Mouse (Mus musculus) layer of hippocampus, adult 18-20 months (tissue): Measurements from ENCODE around the gene Lrp8. TPM values are rescaled to one million over a fixed set of nuclear protein-coding genes. Genes with fewer than 3 reads are reported as not detected.

Experiments used
- DNase-seq, 2 experiments: peaks; one replicate each; pipeline ENCODE4 v3.0.0; 2022; ENCODE audit warnings: low spot score in 2 of 2
- total RNA-seq, 2 experiments: library from RNA; stranded (reverse); gene quantifications; 2 replicates each; pipeline ENCODE4 v1.2.3; 2021

The Lrp8 gene
- total RNA-seq, 2 experiments from 2014 or later = 87.2 to 98.0 TPM

- no peak for DNase-seq
These were observed 118.3 kb downstream of the Lrp8 start for GRCm38 (mm10) chr4:107920336-107920735.

DNA sequence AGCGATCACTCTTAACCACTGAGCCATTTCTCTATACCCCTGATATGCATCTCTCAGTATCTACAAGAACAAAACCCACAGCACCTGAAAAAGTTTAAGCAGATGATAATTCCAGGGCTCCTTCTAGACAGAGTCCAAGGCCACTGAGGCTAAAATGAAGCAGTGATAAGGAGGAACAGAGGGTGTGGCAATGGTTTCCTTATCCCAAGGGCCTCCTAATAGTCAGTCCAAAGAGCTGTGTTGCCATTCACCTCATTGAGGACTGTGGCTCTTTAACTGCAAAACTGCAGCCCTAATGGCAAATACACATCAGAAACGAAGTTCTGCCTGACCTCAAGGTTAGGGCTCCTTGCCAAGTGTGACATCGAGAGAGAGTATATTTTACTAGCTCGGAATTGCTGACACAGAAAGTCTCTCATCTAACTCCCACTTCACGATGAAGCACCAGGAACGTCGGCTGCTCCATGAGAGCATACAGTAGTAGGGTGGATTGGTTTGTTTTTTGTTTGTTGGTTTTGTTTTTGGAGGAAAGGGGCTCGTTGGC lies 119.2 kb downstream of the Lrp8 start:
- DNase-seq = no peak

GRCm38 (mm10) chr4:107921952-107922351 lies 119.9 kb downstream of the Lrp8 start:
- DNase-seq = no peak

DNA sequence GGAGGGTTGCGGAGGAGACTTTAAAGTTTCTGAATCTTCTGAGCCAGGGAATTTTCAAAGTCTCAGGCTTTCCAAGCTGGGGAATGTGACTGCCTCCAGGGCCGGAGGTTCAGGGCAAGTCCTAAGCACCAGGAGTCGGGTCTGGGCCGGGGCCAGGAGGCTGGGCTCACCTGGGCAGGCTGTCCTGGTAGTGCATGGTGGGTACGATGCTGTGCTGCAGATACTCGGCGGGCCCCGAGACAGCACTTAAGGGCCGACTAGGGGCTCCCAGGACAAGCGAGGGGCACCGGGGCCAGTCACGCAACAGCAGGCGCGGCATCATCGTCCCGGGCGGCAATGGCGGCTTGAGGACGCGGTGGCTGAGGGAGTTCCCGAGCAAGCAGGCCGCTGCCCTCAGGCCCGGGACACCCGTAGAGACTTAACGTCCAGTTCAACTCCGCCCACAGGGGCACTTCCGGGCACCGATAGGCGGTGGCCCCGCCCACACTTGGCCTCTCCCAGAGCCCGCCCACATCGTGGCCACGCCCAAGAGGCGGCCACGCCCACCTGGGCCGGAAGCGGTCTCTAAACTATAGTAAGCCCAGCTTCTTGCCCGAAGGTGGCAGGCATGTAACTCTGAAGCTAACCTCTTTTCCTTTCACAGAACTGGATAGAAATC lies 121.2 kb downstream of the Lrp8 start, which contains the start of gene Cpt2:
Cpt2 (minus strand) TSS at position 466 of the 658 bp plus-strand sequence.
- peak; percentile 65 to 78 for DNase-seq

- no peak for DNase-seq
These were observed 121.7 kb downstream of the Lrp8 start for GRCm38 (mm10) chr4:107923803-107924194.

Other genes starting within 250 kb of the Lrp8 start
- under 1 TPM; 0.40 to 0.43 TPM for gene Dmrtb1, start 118.0 kb upstream of the Lrp8 start, total RNA-seq
- gene Magoh, start 77.5 kb downstream of the Lrp8 start, total RNA-seq = 10 to 100 TPM; 39.4 to 40.3 TPM
- gene 0610037L13Rik, start 87.6 kb downstream of the Lrp8 start, total RNA-seq = 10 to 100 TPM; 67.5 to 68.7 TPM
- gene Cpt2, start 121.3 kb downstream of the Lrp8 start, total RNA-seq = 1 to 10 TPM; 6.1 to 9.4 TPM
- gene Slc1a7, start 166.1 kb downstream of the Lrp8 start, total RNA-seq = not detected